Mouse (Mus musculus) heart, adult 2 months (tissue): ENCODE measurements around the gene Olfr574. TPM values are rescaled to one million over a fixed set of nuclear protein-coding genes. Genes with fewer than 3 reads are reported as not detected.

Source experiments
- DNase-seq, 2 experiments: peaks; one replicate each; pipeline ENCODE4 v3.0.0; 2021
- H3K27ac ChIP-seq: fragments of 200-600 bp; 2 replicates; pipeline ENCODE4 v1.8.1; 2022
- H3K27me3 ChIP-seq: fragments of 200-500 bp; 2 replicates; pipeline ENCODE4 v1.6.1; 2012; ENCODE audit warnings: mild to moderate bottlenecking, low read length, inconsistent platforms, mixed read lengths; ENCODE audit not compliant: control insufficient read depth, insufficient read depth
- H3K36me3 ChIP-seq: fragments of 200-500 bp; 2 replicates; pipeline ENCODE4 v1.6.1; 2012; ENCODE audit warnings: low read length, inconsistent platforms; ENCODE audit not compliant: control insufficient read depth, insufficient read depth
- H3K4me1 ChIP-seq: fragments of 200-500 bp; 2 replicates; pipeline ENCODE4 v1.6.1; 2011; ENCODE audit warnings: low read length; ENCODE audit not compliant: control insufficient read depth, insufficient read depth
- H3K4me3 ChIP-seq: fragments of 200-600 bp; 2 replicates; pipeline ENCODE4 v1.8.1; 2022
- H3K79me2 ChIP-seq: fragments of 200-500 bp; replicated peaks from 2 replicates; pipeline ENCODE4 v1.6.1; 2012; ENCODE audit warnings: mild to moderate bottlenecking, inconsistent platforms, low read length, moderate library complexity, mixed read lengths; ENCODE audit not compliant: control insufficient read depth, insufficient read depth
- H3K9ac ChIP-seq: fragments of 200-500 bp; 2 replicates; pipeline ENCODE4 v1.6.1; 2012; ENCODE audit warnings: low read depth, mild to moderate bottlenecking, control low read depth, inconsistent platforms, low read length, mixed read lengths
- CTCF ChIP-seq: fragments of 200-600 bp; IDR thresholded peaks from 2 replicates; pipeline ENCODE4 v1.8.1; 2022; ENCODE audit warnings: antibody characterized with exemption, mild to moderate bottlenecking, moderate library complexity
- EP300 ChIP-seq: fragments of 200-500 bp; IDR thresholded peaks from 2 replicates; pipeline ENCODE4 v1.6.1; 2011; ENCODE audit warnings: low read depth, low read length, control low read depth; ENCODE audit not compliant: insufficient read depth
- POLR2A ChIP-seq: fragments of 200-500 bp; IDR thresholded peaks from 2 replicates; pipeline ENCODE4 v1.6.1; 2011; ENCODE audit warnings: mild to moderate bottlenecking, low read depth, low read length, control low read depth; ENCODE audit not compliant: insufficient read depth
- WGBS: fragments of 180-500 bp; shearing (Covaris S2); methylation state at CpG from one replicate; pipeline ENCODE4 v1.1.7; 2018; 5-methylcytosine and 5-hydroxymethylcytosine counted together
- intact Hi-C: fragments of 180-260 bp; cut with DNase I; formaldehyde crosslinking; loops from one replicate; pipeline ENCODE4 v1.15.1; 2025
- polyA plus RNA-seq: library from polyadenylated mRNA; depleted of rRNA; stranded (reverse); fragments of >200 nt; gene quantifications from 2 replicates; pipeline ENCODE4 v1.2.3, GENCODE M21; 2012; rRNA removed
- total RNA-seq, 2 experiments: library from RNA; stranded (reverse); gene quantifications; 2 replicates each; pipeline ENCODE4 v1.2.3; 2021

Olfr574 gene
- total and polyA plus RNA-seq, 3 experiments = not detected

GRCm38 (mm10) chr7:102962360-102962759 lies 14.1 kb downstream of the Olfr574 start, which contains the start of gene Olfr576:
Gene Olfr576 (plus strand): TSS chr7:102962660.
- WGBS = 8% methylated on average over 2 of the region's 2 CpGs
- no peak for TF ChIP-seq POLR2A
- no peak for TF ChIP-seq EP300

GRCm38 (mm10) chr7:102974399-102974798 lies 26.1 kb downstream of the Olfr574 start:
- no peak for DNase-seq
- Histone ChIP-seq H3K4me3 (no peak overlapping the region), H3K4me1 (no peaks in the 10 kb centered on the region), H3K9ac (no peak overlapping the region), H3K27ac (no peak overlapping the region), H3K79me2 (no peaks in the 10 kb centered on the region), H3K36me3 (no peaks in the 10 kb centered on the region), H3K27me3 (no peaks in the 10 kb centered on the region)
- TF ChIP-seq EP300 (no peak), CTCF (no peak), POLR2A (no peak)
- intact Hi-C loops = no loop called here
- WGBS = 44% methylated on average over 1 of the region's 1 CpGs

More at GRCm38 (mm10) chr7:102962360-102962759, 14.1 kb downstream of the Olfr574 start, which contains the start of gene Olfr576:
- Histone ChIP-seq H3K4me1 (no peaks in the 10 kb centered on the region), H3K9ac (no peak within 1 kb of the TSS), H3K27ac (no peak within 1 kb of the TSS), H3K4me3 (no peak within 1 kb of the TSS), H3K79me2 (no peaks in the 10 kb centered on the region), H3K27me3 (no peaks in the 10 kb centered on the region), H3K36me3 (no peaks in the 10 kb centered on the region)
- DNase-seq = no peak
- intact Hi-C loops = no loop called here

- intact Hi-C loops = no loop called here
- TF ChIP-seq EP300 (no peak), CTCF (no peak), POLR2A (no peak)
- H3K4me3 ChIP-seq = no peak within 1 kb of the TSS
- H3K36me3 ChIP-seq = no peaks in the 10 kb centered on the region
- no peak within 1 kb of the TSS for H3K27ac ChIP-seq
- H3K9ac ChIP-seq = no peak within 1 kb of the TSS
- 70% methylated on average over 2 of the region's 2 CpGs for whole genome bisulfite sequencing
- no peaks in the 10 kb centered on the region for H3K79me2 ChIP-seq
- no peak for DNase-seq
- no peaks in the 10 kb centered on the region for H3K4me1 ChIP-seq
- no peaks in the 10 kb centered on the region for H3K27me3 ChIP-seq
These were observed 27.6 kb downstream of the Olfr574 start, which contains the start of gene Olfr577 for GRCm38 (mm10) chr7:102975843-102976242. Gene Olfr577 (minus strand): TSS chr7:102975943.

- H3K27ac ChIP-seq = no peak within 1 kb of the TSS
- no peaks in the 10 kb centered on the region for H3K79me2 ChIP-seq
- H3K36me3 ChIP-seq = no peaks in the 10 kb centered on the region
- H3K4me1 ChIP-seq = no peaks in the 10 kb centered on the region
- DNase-seq = no peak
- H3K9ac ChIP-seq = no peak within 1 kb of the TSS
- H3K4me3 ChIP-seq = no peak within 1 kb of the TSS
- no peaks in the 10 kb centered on the region for H3K27me3 ChIP-seq
- no peak for TF ChIP-seq CTCF
- intact Hi-C loops = no loop called here
- WGBS = 38% methylated on average over 3 of the region's 3 CpGs
These were observed 41.0 kb downstream of the Olfr574 start, which contains the start of gene Olfr578 for GRCm38 (mm10) chr7:102989224-102989623. Gene Olfr578 (minus strand): TSS chr7:102989324.

Other genes with a start within 250 kb of the Olfr574 start
- gene Olfr558, start 246.3 kb upstream of the Olfr574 start, total RNA-seq = 1 to 10 TPM; 3.0 to 3.8 TPM
- gene Olfr558, start 246.3 kb upstream of the Olfr574 start, polyA plus RNA-seq = 3.5 and 8.4 TPM in 2 replicates
- not detected for gene Olfr33, start 229.4 kb upstream of the Olfr574 start, total RNA-seq
- gene Olfr33, start 229.4 kb upstream of the Olfr574 start, polyA plus RNA-seq = 0.33 TPM in 1 of 2 replicates, not detected in the other
- not detected for gene Olfr559, start 221.0 kb upstream of the Olfr574 start, total RNA-seq
- not detected in 2 replicates for gene Olfr559, start 221.0 kb upstream of the Olfr574 start, polyA plus RNA-seq
- gene Olfr560, start 189.1 kb upstream of the Olfr574 start, total RNA-seq = not detected
- 0.20 TPM in 2 replicates for gene Olfr560, start 189.1 kb upstream of the Olfr574 start, polyA plus RNA-seq
- under 1 TPM; 0.57 to 0.86 TPM for gene Olfr78, start 189.0 kb upstream of the Olfr574 start, total RNA-seq
- 6.2 and 12.7 TPM in 2 replicates for gene Olfr78, start 189.0 kb upstream of the Olfr574 start, polyA plus RNA-seq
- gene Olfr561, start 177.2 kb upstream of the Olfr574 start, total RNA-seq = not detected
- gene Olfr561, start 177.2 kb upstream of the Olfr574 start, polyA plus RNA-seq = not detected in 2 replicates
- not detected for gene Olfr564, start 145.0 kb upstream of the Olfr574 start, total RNA-seq
- not detected in 2 replicates for gene Olfr564, start 145.0 kb upstream of the Olfr574 start, polyA plus RNA-seq
- gene Olfr566, start 89.7 kb upstream of the Olfr574 start, total RNA-seq = not detected
- not detected in 2 replicates for gene Olfr566, start 89.7 kb upstream of the Olfr574 start, polyA plus RNA-seq
- not detected for gene Olfr568, start 71.3 kb upstream of the Olfr574 start, total RNA-seq
- gene Olfr568, start 71.3 kb upstream of the Olfr574 start, polyA plus RNA-seq = not detected in 2 replicates
- not detected for gene Olfr569, start 57.6 kb upstream of the Olfr574 start, total RNA-seq
- gene Olfr569, start 57.6 kb upstream of the Olfr574 start, polyA plus RNA-seq = not detected in 2 replicates
- gene Olfr570, start 53.9 kb upstream of the Olfr574 start, total RNA-seq = not detected
- gene Olfr570, start 53.9 kb upstream of the Olfr574 start, polyA plus RNA-seq = not detected in 2 replicates
- gene Olfr571, start 30.9 kb upstream of the Olfr574 start, total RNA-seq = not detected
- gene Olfr571, start 30.9 kb upstream of the Olfr574 start, polyA plus RNA-seq = not detected in 2 replicates
- not detected for gene Olfr572, start 24.1 kb upstream of the Olfr574 start, total RNA-seq
- gene Olfr572, start 24.1 kb upstream of the Olfr574 start, polyA plus RNA-seq = not detected in 2 replicates
- not detected for gene Olfr573-ps1, start 5.9 kb upstream of the Olfr574 start, total RNA-seq
- gene Olfr573-ps1, start 5.9 kb upstream of the Olfr574 start, polyA plus RNA-seq = not detected in 2 replicates
- not detected for gene Olfr575, start 10.3 kb downstream of the Olfr574 start, total RNA-seq
- not detected in 2 replicates for gene Olfr575, start 10.3 kb downstream of the Olfr574 start, polyA plus RNA-seq
- gene Olfr576, start 14.2 kb downstream of the Olfr574 start, total RNA-seq = not detected
- not detected in 2 replicates for gene Olfr576, start 14.2 kb downstream of the Olfr574 start, polyA plus RNA-seq
- not detected for gene Olfr577, start 27.5 kb downstream of the Olfr574 start, total RNA-seq
- gene Olfr577, start 27.5 kb downstream of the Olfr574 start, polyA plus RNA-seq = not detected in 2 replicates
- not detected for gene Olfr578, start 40.9 kb downstream of the Olfr574 start, total RNA-seq
- gene Olfr578, start 40.9 kb downstream of the Olfr574 start, polyA plus RNA-seq = not detected in 2 replicates
- not detected for gene Olfr582, start 89.6 kb downstream of the Olfr574 start, total RNA-seq
- not detected in 2 replicates for gene Olfr582, start 89.6 kb downstream of the Olfr574 start, polyA plus RNA-seq
- gene Olfr583, start 102.8 kb downstream of the Olfr574 start, total RNA-seq = not detected
- gene Olfr583, start 102.8 kb downstream of the Olfr574 start, polyA plus RNA-seq = not detected in 2 replicates
- not detected for gene Olfr584, start 133.4 kb downstream of the Olfr574 start, total RNA-seq
- gene Olfr584, start 133.4 kb downstream of the Olfr574 start, polyA plus RNA-seq = not detected in 2 replicates
- not detected for gene Olfr585, start 149.3 kb downstream of the Olfr574 start, total RNA-seq
- gene Olfr585, start 149.3 kb downstream of the Olfr574 start, polyA plus RNA-seq = not detected in 2 replicates
- gene Olfr586, start 177.2 kb downstream of the Olfr574 start, total RNA-seq = not detected
- gene Olfr586, start 177.2 kb downstream of the Olfr574 start, polyA plus RNA-seq = not detected in 2 replicates
- not detected for gene Olfr588-ps1, start 192.4 kb downstream of the Olfr574 start, total RNA-seq
- not detected in 2 replicates for gene Olfr588-ps1, start 192.4 kb downstream of the Olfr574 start, polyA plus RNA-seq
- not detected for gene Olfr589, start 207.9 kb downstream of the Olfr574 start, total RNA-seq
- gene Olfr589, start 207.9 kb downstream of the Olfr574 start, polyA plus RNA-seq = not detected in 2 replicates
- not detected for gene Olfr591, start 229.9 kb downstream of the Olfr574 start, total RNA-seq
- gene Olfr591, start 229.9 kb downstream of the Olfr574 start, polyA plus RNA-seq = not detected in 2 replicates
- not detected for gene Olfr592, start 236.3 kb downstream of the Olfr574 start, total RNA-seq
- not detected in 2 replicates for gene Olfr592, start 236.3 kb downstream of the Olfr574 start, polyA plus RNA-seq